Comparison of ENCODE assay signal across 17 mouse cellular contexts in genomic region chr7:122268983-122269486, GRCm38 (mm10). TPM values are rescaled to one million over a fixed set of nuclear protein-coding genes. Genes with fewer than 3 reads are reported as not detected.
"Had no signal": no experiment of that assay in that cellular context is flagged by ENCODE, and none has a peak within 500 bp of the region (broad histone marks: within the 10 kb centered on the region; RNA-seq: fewer than 3 reads in every experiment).

No protein-coding gene starts in this region.

- H3K9me3 ChIP-seq: liver, embryonic 13.5 days; liver, embryonic 15.5 days; megakaryocyte, embryonic 14.5 days; midbrain, embryonic 13.5 days; midbrain, embryonic 15.5 days; neural tube, embryonic 12.5 days; stomach, embryonic 15.5 days had no signal

- H3K4me3 ChIP-seq: liver, embryonic 13.5 days; liver, embryonic 15.5 days; megakaryocyte, embryonic 14.5 days; midbrain, embryonic 13.5 days; midbrain, embryonic 15.5 days; neural tube, embryonic 12.5 days; stomach, embryonic 15.5 days had no signal

- H3K4me2 ChIP-seq: liver, embryonic 11.5 days; liver, embryonic 13.5 days; liver, embryonic 15.5 days; midbrain, embryonic 11.5 days; midbrain, embryonic 13.5 days; midbrain, embryonic 15.5 days; neural tube, embryonic 12.5 days; stomach, embryonic 15.5 days had no signal

- DNase-seq: liver; liver, embryonic 13.5 days; liver, postnatal 0 days; right cerebral cortex, postnatal 14 days; thymus, adult 2 months; thymus, postnatal 25 days; thymus, postnatal 4 days had no signal

- H3K36me3 ChIP-seq: liver, embryonic 13.5 days; liver, embryonic 15.5 days; midbrain, embryonic 13.5 days; midbrain, embryonic 15.5 days; neural tube, embryonic 12.5 days; stomach, embryonic 15.5 days had no signal

- H3K9ac ChIP-seq: liver, embryonic 13.5 days; liver, embryonic 15.5 days; liver, postnatal 0 days; midbrain, embryonic 13.5 days; midbrain, embryonic 15.5 days; neural tube, embryonic 12.5 days; stomach, embryonic 15.5 days had no signal

- H3K27ac ChIP-seq: liver, embryonic 13.5 days; liver, embryonic 15.5 days; macrophage; midbrain, embryonic 13.5 days; midbrain, embryonic 15.5 days; neural tube, embryonic 12.5 days; stomach, embryonic 15.5 days; stomach, postnatal 0 days had no signal

- H3K4me1 ChIP-seq: liver, embryonic 13.5 days; liver, embryonic 15.5 days; megakaryocyte, embryonic 14.5 days; midbrain, embryonic 13.5 days; midbrain, embryonic 15.5 days; neural tube, embryonic 12.5 days; stomach, embryonic 15.5 days had no signal

- H3K27me3 ChIP-seq: liver, embryonic 13.5 days; liver, embryonic 15.5 days; midbrain, embryonic 13.5 days; midbrain, embryonic 15.5 days; neural tube, embryonic 12.5 days; stomach, embryonic 15.5 days had no signal

- ATAC-seq: liver, postnatal 0 days; midbrain, embryonic 13.5 days; midbrain, embryonic 15.5 days had no signal

RNA-seq across cellular contexts. Expression of gene Chp2, which starts 49.7 kb away (rescaled TPM):
- polyA plus RNA-seq: liver, embryonic 11.5 days had no signal
